Mouse (Mus musculus): ENCODE data around the gene Klhdc2.

DNA sequence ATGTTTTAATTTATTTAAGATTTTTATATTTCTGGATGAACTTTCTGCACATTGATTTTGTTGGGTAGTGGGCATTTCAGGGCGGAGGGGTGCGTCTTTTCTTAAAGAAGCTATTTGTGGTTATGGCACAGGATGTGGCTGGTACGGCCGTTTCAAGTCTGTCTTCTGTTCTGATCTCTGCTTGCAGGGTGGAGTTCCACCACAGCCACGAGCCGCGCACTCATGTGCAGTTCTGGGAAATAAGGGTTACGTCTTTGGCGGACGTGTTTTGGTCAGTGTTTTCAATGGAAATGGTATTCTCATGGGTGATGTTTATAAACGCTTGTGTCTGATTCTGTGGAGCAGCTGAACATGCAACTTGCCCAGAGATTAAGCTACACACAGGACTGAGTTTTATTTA lies 38.6 kb upstream of the Klhdc2 start:
- no peak for TF ChIP-seq CTCF (IDR thresholded peaks at IDR 0.05; ENCODE audit: low read depth)
- TF ChIP-seq EP300 (optimal IDR thresholded peaks at IDR 0.05), result no peak

Measured in stomach, postnatal 0 days (tissue).